Mouse (Mus musculus): Measurements from ENCODE around the gene Galr2.

The Galr2 gene

DNA sequence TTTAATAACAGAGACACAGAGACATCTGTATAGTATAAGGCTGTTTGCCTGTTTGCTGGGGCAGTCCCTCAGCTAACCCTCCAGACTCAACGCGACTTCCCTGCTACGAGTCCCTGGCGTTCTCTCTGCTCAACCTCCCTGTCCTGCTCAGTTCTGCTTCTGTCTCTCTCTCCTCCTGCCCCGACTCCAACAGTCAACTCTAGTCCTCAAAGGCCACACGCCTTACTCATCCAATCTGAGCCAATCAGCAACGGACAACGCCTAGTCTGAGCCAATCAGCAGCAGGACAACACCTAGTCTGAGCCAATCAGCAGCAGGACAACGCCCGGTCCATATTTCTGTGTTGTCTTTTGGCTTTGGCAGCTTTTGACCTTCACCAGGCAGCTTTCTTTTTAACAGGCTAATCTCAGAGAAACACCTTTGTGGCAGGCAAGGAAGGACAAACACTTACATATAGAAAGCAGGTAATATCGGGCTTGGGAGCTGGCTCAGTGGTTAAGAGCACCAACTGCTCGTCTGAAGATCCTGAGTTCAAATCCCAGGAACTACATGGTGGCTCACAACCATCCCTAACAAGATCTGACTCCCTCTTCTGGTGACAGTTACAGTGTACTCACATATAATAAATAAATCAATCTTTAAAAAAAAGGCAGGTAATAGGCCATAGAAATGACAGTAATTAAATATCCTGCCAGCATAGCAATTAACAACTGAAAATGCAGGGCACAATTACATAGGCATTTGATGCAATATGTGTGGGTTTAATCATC, 27.2 kb downstream of the Galr2 start:
- DNase-seq (ENCODE audit: low spot score), result no peak

- no peak for DNase-seq (ENCODE audit: low spot score)
These were observed 28.9 kb downstream of the Galr2 start for GRCm38 (mm10) chr11:116309601-116310000.

GRCm38 (mm10) chr11:116311169-116311568, 30.4 kb downstream of the Galr2 start:
- DNase-seq (ENCODE audit: low spot score), result no peak

DNA sequence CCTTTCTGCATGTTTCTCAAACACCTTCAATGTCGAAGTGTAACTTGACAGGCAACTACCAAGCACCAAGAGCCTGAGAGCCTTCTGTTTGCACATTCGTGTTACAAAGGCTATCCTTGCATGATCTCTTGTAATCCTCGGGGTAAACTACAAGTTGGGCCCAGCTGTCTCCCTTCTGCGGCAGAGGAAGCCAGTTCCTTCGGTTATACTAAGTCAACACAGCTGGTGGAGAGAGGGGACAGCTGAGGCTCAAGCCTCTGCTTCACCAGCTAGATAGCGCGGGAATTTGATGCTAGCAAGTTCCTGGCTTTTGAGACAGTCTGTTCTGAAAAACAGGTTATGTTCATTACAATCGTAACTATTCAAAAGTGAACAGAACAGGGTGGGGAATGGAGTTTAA, 31.6 kb downstream of the Galr2 start:
- DNase-seq (ENCODE audit: low spot score), result no peak

GRCm38 (mm10) chr11:116318719-116319659, 38.2 kb downstream of the Galr2 start:
- DNase-seq (ENCODE audit: low spot score), result peak; percentile 89

- no peak for DNase-seq (ENCODE audit: low spot score)
These were observed 46.3 kb downstream of the Galr2 start for GRCm38 (mm10) chr11:116326963-116327603.

DNA sequence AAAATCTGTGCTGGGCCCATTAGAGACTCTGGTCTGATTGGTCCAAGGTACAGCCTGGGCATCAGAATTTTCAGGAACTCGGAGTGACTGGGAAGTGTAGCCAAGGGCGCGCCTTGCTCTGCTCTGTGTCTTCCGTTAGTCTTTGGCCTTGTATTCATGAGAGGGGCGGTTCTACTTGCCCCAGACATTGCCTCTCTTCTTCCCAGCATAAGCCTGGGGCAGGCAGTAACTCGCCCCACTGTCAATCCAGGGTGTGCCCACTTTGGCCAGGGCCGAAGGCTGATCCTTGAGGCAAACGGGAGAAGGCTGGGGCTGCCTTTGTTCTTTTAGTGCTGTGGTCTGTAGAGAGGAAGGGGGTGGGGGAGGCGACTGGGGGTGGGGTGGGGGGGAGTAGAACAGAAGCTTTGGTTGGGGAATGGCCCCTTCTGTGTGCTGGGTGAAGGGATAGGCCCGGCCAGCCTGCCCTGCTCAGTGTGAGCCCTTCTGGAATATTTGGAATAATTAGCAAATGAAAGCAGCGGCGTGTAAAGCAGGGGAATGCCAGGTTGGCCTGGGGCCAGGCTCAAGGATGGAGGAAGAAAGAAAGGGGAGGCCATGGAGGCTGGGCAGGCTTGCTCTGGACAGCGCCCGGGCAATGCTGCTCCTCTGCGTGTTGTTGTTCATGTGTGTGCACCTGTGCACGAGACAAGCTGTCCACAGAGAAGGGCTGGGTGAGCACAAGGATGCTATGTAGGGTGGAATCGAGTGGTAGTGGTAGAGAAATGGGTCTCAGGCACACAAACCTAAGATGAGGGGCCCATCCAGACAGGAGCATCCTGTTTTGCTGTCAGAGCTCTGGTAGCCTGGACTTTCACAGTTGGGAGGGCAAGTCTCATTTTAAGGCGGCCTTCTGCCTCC, 48.8 kb downstream of the Galr2 start:
- DNase-seq (ENCODE audit: low spot score), result no peak

- DNase-seq (ENCODE audit: low spot score), result no peak
These were observed 49.4 kb downstream of the Galr2 start for GRCm38 (mm10) chr11:116330211-116330518.

DNA sequence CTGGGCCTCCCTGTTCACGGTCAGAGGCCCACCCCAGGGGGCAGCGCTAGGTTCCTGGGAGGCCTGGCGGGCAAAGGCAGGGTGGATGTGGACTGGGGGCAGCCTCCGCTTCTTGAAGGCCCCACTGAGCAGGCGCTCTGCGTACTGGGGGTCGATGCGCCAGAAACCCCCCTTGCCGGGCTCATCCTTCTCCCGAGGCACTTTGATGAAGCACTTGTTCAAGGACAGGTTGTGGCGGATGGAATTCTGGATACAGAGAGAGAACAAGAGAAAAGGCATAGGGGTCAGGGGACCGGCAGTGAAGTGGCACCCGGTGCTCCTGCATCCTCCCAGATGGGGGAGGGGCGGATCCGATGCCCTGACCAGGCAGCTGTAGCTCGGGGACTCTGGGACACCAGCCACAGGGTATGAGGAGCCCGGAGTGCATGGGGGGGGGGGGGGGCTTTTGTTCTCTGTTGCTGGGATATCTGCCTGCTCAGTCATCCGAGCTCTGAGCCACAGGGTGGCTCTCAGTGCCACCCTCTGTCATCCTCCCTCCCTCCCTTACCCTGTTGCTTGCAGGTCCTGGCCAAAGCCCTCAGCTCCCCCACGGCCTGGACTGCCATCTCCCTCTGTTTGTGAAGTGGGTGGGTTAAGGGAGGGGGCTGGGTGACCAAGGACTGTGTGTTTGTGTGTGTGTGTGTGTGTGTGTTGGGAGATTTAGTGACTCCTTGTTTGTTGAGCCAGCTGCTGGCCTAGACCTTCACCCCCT, 51.7 kb downstream of the Galr2 start:
- DNase-seq (ENCODE audit: low spot score), result no peak

DNA sequence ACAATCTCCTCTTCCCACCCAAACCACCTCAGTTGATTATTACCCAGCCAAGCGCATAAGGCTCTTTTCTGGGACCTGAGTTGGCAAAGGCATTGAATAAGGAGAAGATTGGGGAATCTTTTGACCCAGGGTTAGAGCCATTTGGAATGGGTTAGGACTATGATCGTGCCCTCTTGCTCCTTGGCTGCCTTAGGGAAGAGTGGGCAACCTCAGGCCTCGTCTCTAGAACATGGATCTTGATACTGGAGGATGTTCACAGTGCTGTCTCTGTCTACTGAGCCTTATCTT, 52.2 kb downstream of the Galr2 start:
- no peak for DNase-seq (ENCODE audit: low spot score)
